Mouse (Mus musculus) C2C12 (cell line): ENCODE measurements around the gene Fer.

Experiments used
- CTCF ChIP-seq: IDR thresholded peaks from one replicate; pipeline ENCODE4 v1.5.1; 2011; ENCODE audit not compliant: control insufficient read depth, insufficient read depth, insufficient read length
- MAX ChIP-seq: IDR thresholded peaks from one replicate; pipeline ENCODE4 v1.6.1; 2011; ENCODE audit warnings: mild to moderate bottlenecking, control low read depth

- no peak for TF ChIP-seq MAX
- TF ChIP-seq CTCF = no peak
Measured at GRCm38 (mm10) chr17:63890611-63891010, 27.7 kb downstream of the Fer start.
